Mouse (Mus musculus): ENCODE data around the gene Gm10283.

GRCm38 (mm10) chr8:60534945-60535344 is 31.9 kb upstream of the Gm10283 start:
- no peak for TF ChIP-seq POLR2A (IDR thresholded peaks at IDR 0.05; ENCODE audit: borderline replicate concordance, insufficient read depth, low read length)
- TF ChIP-seq CTCF (IDR thresholded peaks at IDR 0.05; ENCODE audit: borderline replicate concordance, insufficient read depth, low read depth, low read length): no peak

Data from cerebellum, adult 2 months (tissue).